Mouse (Mus musculus) liver, embryonic 14.5 days (tissue): ENCODE results near the gene Ostf1. TPM values are rescaled to one million over a fixed set of nuclear protein-coding genes. Genes with fewer than 3 reads are reported as not detected.

Experiments used
- ATAC-seq: fragments of 200-750 bp; cut with Nextera tagmentation; 2 replicates; pipeline ENCODE4 v1.8.0; 2017; ENCODE audit warnings: moderate number of reproducible peaks, mild to moderate bottlenecking, moderate library complexity; ENCODE audit not compliant: insufficient read depth
- DNase-seq, 3 experiments: peaks; one replicate each; pipeline ENCODE4 v3.0.0-alpha.2; 2012 to 2013; ENCODE audit warnings: low read depth in 3 of 3, low spot score in 3 of 3
- H3K27ac ChIP-seq: fragments of 300-500 bp; sonication (generic); 2 replicates; pipeline ENCODE4 v1.5.1; 2014; ENCODE audit warnings: moderate library complexity, mild to moderate bottlenecking, control low read depth, inconsistent platforms
- H3K27me3 ChIP-seq: fragments of 300-500 bp; sonication (generic); 2 replicates; pipeline ENCODE4 v1.6.1; 2014; ENCODE audit warnings: mild to moderate bottlenecking, low read length, moderate library complexity; ENCODE audit not compliant: control insufficient read depth, insufficient read depth
- H3K36me3 ChIP-seq: fragments of 300-500 bp; sonication (generic); replicated peaks from 2 replicates; pipeline ENCODE4 v1.6.1; 2014; ENCODE audit warnings: low read depth; ENCODE audit not compliant: control insufficient read depth, insufficient read depth
- H3K4me1 ChIP-seq, 2 experiments: fragments of 200-500 bp in 1 of 2; fragments of 300-500 bp in 1 of 2; sonication (generic) in 1 of 2; replicated peaks; 2 replicates each; pipeline ENCODE4 v1.6.1; 2012 to 2014; ENCODE audit warnings: antibody characterized with exemption in 1 of 2, inconsistent platforms in 1 of 2, low read length in 1 of 2; ENCODE audit not compliant: control insufficient read depth in 2 of 2, insufficient read depth in 2 of 2
- H3K4me2 ChIP-seq: fragments of 300-500 bp; sonication (generic); 2 replicates; pipeline ENCODE4 v1.6.1; 2014; ENCODE audit warnings: low read depth, mild to moderate bottlenecking, control low read depth, moderate library complexity
- H3K4me3 ChIP-seq, 2 experiments: fragments of 200-500 bp in 1 of 2; fragments of 300-500 bp in 1 of 2; sonication (generic) in 1 of 2; 2 replicates each; pipeline ENCODE4 v1.5.1; 2012 to 2014; ENCODE audit warnings: low read depth in 2 of 2, low read length in 2 of 2, mild to moderate bottlenecking in 2 of 2, control low read depth in 1 of 2, inconsistent platforms in 1 of 2, moderate library complexity in 1 of 2; ENCODE audit not compliant: insufficient read depth in 1 of 2
- H3K9ac ChIP-seq: fragments of 300-500 bp; sonication (generic); replicated peaks from 2 replicates; pipeline ENCODE4 v1.6.1; 2014; ENCODE audit warnings: mild to moderate bottlenecking, control low read depth, moderate library complexity
- H3K9me3 ChIP-seq: fragments of 300-500 bp; sonication (generic); 2 replicates; pipeline ENCODE4 v1.6.1; 2016; ENCODE audit warnings: low read length, mixed read lengths; ENCODE audit not compliant: control insufficient read depth
- CTCF ChIP-seq: IDR thresholded peaks from 2 replicates; pipeline ENCODE4 v1.5.1; 2016; ENCODE audit warnings: antibody characterized with exemption, low read depth, control low read depth
- EP300 ChIP-seq: IDR thresholded peaks from 2 replicates; pipeline ENCODE4 v1.6.1; 2016; ENCODE audit warnings: antibody characterized with exemption, low read depth
- WGBS: fragments of 180-500 bp; shearing (Covaris S2); extraction: QIAGEN DNeasy Blood & Tissue Kit; methylation state at CpG from one replicate; pipeline ENCODE4 v1.1.7; 2014; ENCODE audit not compliant: insufficient replicate concordance; 5-methylcytosine and 5-hydroxymethylcytosine counted together
- polyA plus RNA-seq, 2 experiments: library from polyadenylated mRNA; depleted of rRNA in 1 of 2; stranded (reverse) in 1 of 2; unstranded in 1 of 2; fragments of >200 nt; fragmentation: Nextera tagmentation in 1 of 2; extraction: Ambion mirVana in 1 of 2; gene quantifications; 2 replicates each; pipeline versions ENCODE4 v1.2.1 to v1.2.3; 2012 to 2014

The Ostf1 gene
- polyA plus RNA-seq, 2 experiments: 29.8 to 56.9 TPM

GRCm38 (mm10) chr19:18641001-18641400 lies 9.4 kb upstream of the Ostf1 start:
- Histone ChIP-seq H3K4me2 (no peak overlapping the region), H3K4me1 (peaks cover 21 to 23% of the 10 kb centered on the region in 2 experiments), H3K4me3 (no peak overlapping the region), H3K9me3 (no peaks in the 10 kb centered on the region), H3K27ac (no peak overlapping the region), H3K9ac (no peak overlapping the region), H3K36me3 (no peaks in the 10 kb centered on the region), H3K27me3 (no peaks in the 10 kb centered on the region)
- no peak for ATAC-seq
- TF ChIP-seq EP300 (no peak), CTCF (no peak)
- 64% methylated on average over 4 of the region's 4 CpGs for WGBS
- no peak for DNase-seq

GRCm38 (mm10) chr19:18639552-18639951 lies 7.9 kb upstream of the Ostf1 start:
- WGBS: 36% methylated on average over 2 of the region's 2 CpGs
- Histone ChIP-seq H3K9ac (no peak overlapping the region), H3K4me2 (no peak overlapping the region), H3K9me3 (no peaks in the 10 kb centered on the region), H3K36me3 (no peaks in the 10 kb centered on the region), H3K27me3 (no peaks in the 10 kb centered on the region), H3K27ac (no peak overlapping the region), H3K4me3 (no peak overlapping the region), H3K4me1 (peaks cover 12 to 15% of the 10 kb centered on the region in 2 experiments)
- ATAC-seq (no peak), DNase-seq (no peak)
- TF ChIP-seq CTCF: peak; percentile 79
- no peak for TF ChIP-seq EP300

- Histone ChIP-seq H3K27me3 (no peaks in the 10 kb centered on the region), H3K9ac (no peak overlapping the region), H3K36me3 (no peaks in the 10 kb centered on the region), H3K9me3 (no peaks in the 10 kb centered on the region), H3K27ac (no peak overlapping the region), H3K4me3 (no peak overlapping the region), H3K4me2 (no peak overlapping the region), H3K4me1 (peaks cover 7 to 9% of the 10 kb centered on the region in 2 experiments)
- TF ChIP-seq EP300 (no peak), CTCF (no peak)
- ATAC-seq: no peak
- 36% methylated on average over 5 of the region's 5 CpGs for WGBS
- DNase-seq: no peak
These were observed 7.3 kb upstream of the Ostf1 start for GRCm38 (mm10) chr19:18638949-18639348.

GRCm38 (mm10) chr19:18637954-18638353 lies 6.3 kb upstream of the Ostf1 start:
- DNase-seq (no peak), ATAC-seq (no peak)
- no peaks in the 10 kb centered on the region for H3K36me3 ChIP-seq
- no peak overlapping the region for H3K27ac ChIP-seq
- no peaks in the 10 kb centered on the region; a peak in 1 of 4 replicates for H3K4me1 ChIP-seq
- WGBS: 69% methylated on average over 5 of the region's 5 CpGs
- H3K9me3 ChIP-seq: no peaks in the 10 kb centered on the region
- no peak overlapping the region for H3K9ac ChIP-seq
- H3K4me2 ChIP-seq: no peak overlapping the region
- no peak overlapping the region for H3K4me3 ChIP-seq
- H3K27me3 ChIP-seq: no peaks in the 10 kb centered on the region
- TF ChIP-seq EP300 (no peak), CTCF (no peak)

GRCm38 (mm10) chr19:18632231-18633185 lies 885 bp upstream of the Ostf1 start:
- TF ChIP-seq EP300: no peak
- no peaks in the 10 kb centered on the region for H3K27me3 ChIP-seq
- H3K9ac ChIP-seq: peak overlapping the region; percentile 62
- H3K9me3 ChIP-seq: no peaks in the 10 kb centered on the region
- H3K4me2 ChIP-seq: peak overlapping the region; percentile 93
- peaks cover 6 to 16% of the 10 kb centered on the region in 2 experiments for H3K4me1 ChIP-seq
- H3K36me3 ChIP-seq: no peaks in the 10 kb centered on the region
- no peak for ATAC-seq
- H3K4me3 ChIP-seq: peak overlapping the region; percentile 72 to 80
- no peak overlapping the region for H3K27ac ChIP-seq
- 51% methylated on average over 13 of the region's 13 CpGs for WGBS
- DNase-seq: no peak
